Mouse (Mus musculus) myocyte (in vitro differentiated cells): ENCODE measurements around the gene Pcsk2.

Source experiments
- E2F4 ChIP-seq: IDR thresholded peaks from one replicate; pipeline ENCODE4 v1.6.1; 2011; ENCODE audit warnings: mild to moderate bottlenecking, control low read depth, moderate library complexity; ENCODE audit not compliant: insufficient read depth
- MAX ChIP-seq: IDR thresholded peaks from one replicate; pipeline ENCODE4 v1.6.1; 2011; ENCODE audit warnings: low read depth, mild to moderate bottlenecking, control low read depth
- MYOG ChIP-seq, 3 experiments: IDR thresholded peaks; one replicate each; pipeline ENCODE4 v1.6.1; 2011; ENCODE audit warnings: control low read depth in 2 of 3, low read depth in 2 of 3, mild to moderate bottlenecking in 2 of 3; ENCODE audit not compliant: insufficient read length in 2 of 3, control insufficient read depth in 1 of 3, insufficient read depth in 1 of 3
- POLR2A ChIP-seq: IDR thresholded peaks from one replicate; pipeline ENCODE4 v1.6.1; 2011; ENCODE audit warnings: low read depth, mild to moderate bottlenecking, control low read depth, moderate library complexity; ENCODE audit not compliant: insufficient read length
- POLR2AphosphoS2 ChIP-seq: IDR thresholded peaks from one replicate; pipeline ENCODE4 v1.6.1; 2011; ENCODE audit warnings: low read depth, control low read depth; ENCODE audit not compliant: insufficient read length
- USF1 ChIP-seq: IDR thresholded peaks from one replicate; pipeline ENCODE4 v1.6.1; 2011; ENCODE audit warnings: low read depth, mild to moderate bottlenecking, control low read depth, moderate library complexity

GRCm38 (mm10) chr2:143666785-143667184, 120.8 kb downstream of the Pcsk2 start:
- TF ChIP-seq MYOG (IDR thresholded peaks at IDR 0.05; ENCODE audit: control insufficient read depth in 1 of 3, insufficient read depth in 1 of 3, insufficient read length in 2 of 3, low read depth in 2 of 3) = no peak
- TF ChIP-seq POLR2A = no peak
- TF ChIP-seq MAX = no peak
- no peak for TF ChIP-seq USF1
- TF ChIP-seq POLR2AphosphoS2 = no peak
- no peak for TF ChIP-seq E2F4
